Mouse (Mus musculus) stomach, embryonic 14.5 days (tissue): Measurements from ENCODE around the gene Soat2. TPM values are rescaled to one million over a fixed set of nuclear protein-coding genes. Genes with fewer than 3 reads are reported as not detected.

Source experiments
- ATAC-seq: fragments of 200-750 bp; cut with Nextera tagmentation; 2 replicates; pipeline ENCODE4 v1.8.0; 2017; ENCODE audit warnings: low read depth, moderate TSS enrichment; ENCODE audit not compliant: insufficient number of reproducible peaks, insufficient read depth, low FRiP score
- H3K27ac ChIP-seq: fragments of 300-500 bp; sonication (generic); 2 replicates; pipeline ENCODE4 v1.5.1; 2014; ENCODE audit warnings: mild to moderate bottlenecking, low read length, moderate library complexity, mixed read lengths
- H3K27me3 ChIP-seq: fragments of 300-500 bp; sonication (generic); 2 replicates; pipeline ENCODE4 v1.6.1; 2014; ENCODE audit warnings: low read length, control low read depth, mixed read lengths; ENCODE audit not compliant: control insufficient read depth, insufficient read depth
- H3K36me3 ChIP-seq: fragments of 300-500 bp; sonication (generic); 2 replicates; pipeline ENCODE4 v1.6.1; 2014; ENCODE audit warnings: mild to moderate bottlenecking, control low read depth, low read length, moderate library complexity, mixed read lengths; ENCODE audit not compliant: control insufficient read depth, insufficient read depth
- H3K4me1 ChIP-seq: fragments of 300-500 bp; sonication (generic); 2 replicates; pipeline ENCODE4 v1.6.1; 2014; ENCODE audit warnings: low read length, control low read depth, mixed read lengths; ENCODE audit not compliant: control insufficient read depth, insufficient read depth
- H3K4me2 ChIP-seq: fragments of 300-500 bp; sonication (generic); replicated peaks from 2 replicates; pipeline ENCODE4 v1.6.1; 2014; ENCODE audit warnings: low read depth, low read length, control low read depth
- H3K4me3 ChIP-seq: fragments of 300-500 bp; sonication (generic); 2 replicates; pipeline ENCODE4 v1.5.1; 2014; ENCODE audit warnings: low read depth, low read length, control low read depth
- H3K9ac ChIP-seq: fragments of 300-500 bp; sonication (generic); replicated peaks from 2 replicates; pipeline ENCODE4 v1.6.1; 2014; ENCODE audit warnings: low read depth, mild to moderate bottlenecking, control low read depth, low read length, moderate library complexity, mixed read lengths
- H3K9me3 ChIP-seq: fragments of 300-500 bp; sonication (generic); 2 replicates; pipeline ENCODE4 v1.6.1; 2016; ENCODE audit warnings: low read depth, low read length, control low read depth; ENCODE audit not compliant: control insufficient read depth
- WGBS: fragments of 180-500 bp; shearing (Covaris S2); extraction: QIAGEN DNeasy Blood & Tissue Kit; methylation state at CpG from one replicate; pipeline ENCODE4 v1.1.7; 2014; 5-methylcytosine and 5-hydroxymethylcytosine counted together
- polyA plus RNA-seq: library from polyadenylated mRNA; unstranded; fragments of >200 nt; fragmentation: Nextera tagmentation; extraction: Ambion mirVana; gene quantifications from 2 replicates; pipeline ENCODE4 v1.2.1, GENCODE M21; 2014

Gene Soat2
- polyA plus RNA-seq, 1 experiment from 2014 or later, result 2.2 TPM

GRCm38 (mm10) chr15:102112181-102112580 is 38.1 kb upstream of the Soat2 start:
- H3K4me2 ChIP-seq, result no peak overlapping the region
- H3K27me3 ChIP-seq, result no peaks in the 10 kb centered on the region
- H3K9ac ChIP-seq, result no peak overlapping the region
- H3K4me1 ChIP-seq, result peaks cover 14% of the 10 kb centered on the region; the same call in 1 of the 2 replicates
- no peak for ATAC-seq
- no peaks in the 10 kb centered on the region for H3K9me3 ChIP-seq
- H3K36me3 ChIP-seq, result peaks cover 90% of the 10 kb centered on the region
- no peak overlapping the region for H3K4me3 ChIP-seq
- WGBS, result 94% methylated on average over 6 of the region's 6 CpGs
- no peak overlapping the region for H3K27ac ChIP-seq

DNA sequence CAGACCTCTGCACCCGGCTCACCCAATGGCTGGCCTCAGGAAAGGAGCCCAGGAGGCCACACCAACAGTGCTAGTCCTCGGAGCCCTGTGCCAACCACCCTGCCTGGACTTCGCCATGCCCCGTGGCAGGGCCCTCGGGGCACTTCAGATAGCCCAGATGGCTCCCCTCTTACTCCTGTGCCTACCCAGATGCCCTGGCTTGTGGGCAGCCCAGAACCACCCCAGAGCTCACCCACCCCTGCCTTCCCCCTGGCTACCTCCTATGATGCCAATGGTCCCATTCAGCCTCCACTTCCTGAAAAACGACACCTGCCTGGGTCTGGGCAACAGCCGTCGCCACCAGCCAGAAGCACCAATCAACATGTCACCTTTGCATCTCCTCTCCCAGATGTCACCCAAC is 37.5 kb upstream of the Soat2 start:
- Histone ChIP-seq H3K4me3 (no peak overlapping the region), H3K9me3 (no peaks in the 10 kb centered on the region), H3K9ac (no peak overlapping the region), H3K36me3 (peaks cover 90% of the 10 kb centered on the region), H3K4me1 (peaks cover 10% of the 10 kb centered on the region; the same call in 1 of the 2 replicates), H3K27ac (no peak overlapping the region), H3K4me2 (no peak overlapping the region), H3K27me3 (no peaks in the 10 kb centered on the region)
- WGBS, result 79% methylated on average over 8 of the region's 8 CpGs
- ATAC-seq, result no peak

- Histone ChIP-seq H3K4me1 (peaks cover 6% of the 10 kb centered on the region; the same call in 1 of the 2 replicates), H3K4me3 (no peak overlapping the region), H3K27ac (no peak overlapping the region), H3K9ac (no peak overlapping the region), H3K9me3 (no peaks in the 10 kb centered on the region), H3K36me3 (peaks cover 90% of the 10 kb centered on the region), H3K4me2 (no peak overlapping the region), H3K27me3 (no peaks in the 10 kb centered on the region)
- ATAC-seq, result no peak
- WGBS, result 81% methylated on average over 4 of the region's 4 CpGs
Observed at GRCm38 (mm10) chr15:102113674-102114073, 36.7 kb upstream of the Soat2 start.

DNA sequence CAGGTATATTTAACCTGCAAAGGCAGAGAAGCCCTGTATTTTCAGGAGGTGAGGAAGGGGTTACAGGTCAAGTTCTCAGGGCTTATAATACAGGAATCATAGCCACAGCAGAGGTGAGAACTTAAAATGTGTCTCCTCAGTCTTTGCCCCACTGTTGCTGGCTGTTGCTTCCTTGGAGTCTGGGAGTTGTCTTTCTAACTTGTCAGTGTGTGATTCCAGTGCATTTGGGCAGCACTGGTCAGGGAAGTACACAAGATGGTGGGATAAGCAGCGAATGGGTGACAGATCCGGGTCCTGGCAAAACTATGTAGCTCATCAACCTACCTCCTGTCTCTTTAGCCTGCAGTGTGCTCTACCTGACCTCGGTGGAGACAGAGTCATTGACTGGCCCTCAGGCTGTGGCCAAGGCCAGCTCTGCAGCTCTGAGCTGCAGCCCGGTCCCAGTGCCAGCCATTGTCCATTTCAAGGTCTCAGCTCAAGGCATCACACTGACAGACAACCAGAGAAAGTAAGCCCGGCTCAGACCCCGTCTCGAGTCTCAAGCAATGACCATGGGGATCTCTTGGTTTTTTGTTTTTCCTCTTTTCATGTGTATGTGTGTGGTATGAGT is 35.6 kb upstream of the Soat2 start:
- H3K4me3 ChIP-seq, result no peak overlapping the region
- 84% methylated on average over 7 of the region's 7 CpGs for WGBS

GRCm38 (mm10) chr15:102115731-102116231 is 34.5 kb upstream of the Soat2 start:
- no peak for ATAC-seq
- 74% methylated on average over 9 of the region's 9 CpGs for WGBS
- Histone ChIP-seq H3K4me3 (no peak overlapping the region), H3K4me1 (peaks cover 5% of the 10 kb centered on the region; the same call in 1 of the 2 replicates), H3K27me3 (no peaks in the 10 kb centered on the region), H3K9me3 (no peaks in the 10 kb centered on the region), H3K4me2 (no peak overlapping the region), H3K27ac (no peak overlapping the region), H3K36me3 (peaks cover 78% of the 10 kb centered on the region), H3K9ac (no peak overlapping the region)

More for the DNA sequence above, 35.6 kb upstream of the Soat2 start:
- no peak for ATAC-seq
- H3K27me3 ChIP-seq, result no peaks in the 10 kb centered on the region
- H3K36me3 ChIP-seq, result peaks cover 85% of the 10 kb centered on the region
- H3K27ac ChIP-seq, result no peak overlapping the region
- H3K4me2 ChIP-seq, result no peak overlapping the region
- no peaks in the 10 kb centered on the region for H3K9me3 ChIP-seq
- H3K9ac ChIP-seq, result no peak overlapping the region
- peaks cover 5% of the 10 kb centered on the region; the same call in 1 of the 2 replicates for H3K4me1 ChIP-seq

GRCm38 (mm10) chr15:102116753-102117415 is 33.4 kb upstream of the Soat2 start:
- Histone ChIP-seq H3K4me1 (peaks cover 5% of the 10 kb centered on the region; the same call in 1 of the 2 replicates), H3K9me3 (no peaks in the 10 kb centered on the region), H3K36me3 (peaks cover 67% of the 10 kb centered on the region), H3K27ac (peak overlapping the region; percentile 7; the same call in 1 of the 2 replicates), H3K4me3 (no peak overlapping the region), H3K27me3 (no peaks in the 10 kb centered on the region), H3K4me2 (no peak overlapping the region), H3K9ac (no peak overlapping the region)
- WGBS, result 64% methylated on average over 11 of the region's 11 CpGs
- 0 out of 2 replicates have a peak, but pooled peaks have one; percentile 51 for ATAC-seq

- Histone ChIP-seq H3K9ac (no peak overlapping the region), H3K4me1 (peaks cover 5% of the 10 kb centered on the region; the same call in 1 of the 2 replicates), H3K27ac (no peak overlapping the region), H3K4me2 (no peak overlapping the region), H3K9me3 (no peaks in the 10 kb centered on the region), H3K36me3 (peaks cover 62% of the 10 kb centered on the region), H3K4me3 (no peak overlapping the region), H3K27me3 (no peaks in the 10 kb centered on the region)
- ATAC-seq, result no peak
- 80% methylated on average over 19 of the region's 19 CpGs for WGBS
Observed at GRCm38 (mm10) chr15:102117461-102118443, 32.6 kb upstream of the Soat2 start.

DNA sequence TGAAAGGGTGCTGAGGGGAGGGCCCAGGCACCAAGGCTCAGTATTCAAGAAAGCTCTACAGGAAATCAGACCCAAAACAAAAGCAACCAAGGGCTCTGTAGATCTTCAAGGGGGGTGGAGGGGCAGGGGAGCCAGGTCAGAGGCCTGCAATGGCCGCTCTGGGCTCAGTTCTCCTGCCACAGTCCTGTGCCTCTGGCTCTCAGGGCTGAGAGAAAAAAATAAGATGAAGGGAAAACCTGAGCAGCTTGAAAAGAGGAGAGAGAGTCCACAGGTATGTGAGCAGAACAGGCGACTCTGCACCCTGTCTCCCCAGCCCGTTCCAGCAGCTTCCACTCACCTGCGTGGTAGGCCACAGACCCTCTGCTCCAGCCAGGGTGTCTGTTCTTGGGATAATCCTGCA is 31.7 kb upstream of the Soat2 start:
- peaks cover 5% of the 10 kb centered on the region; the same call in 1 of the 2 replicates for H3K4me1 ChIP-seq
- no peak overlapping the region for H3K27ac ChIP-seq
- H3K27me3 ChIP-seq, result no peaks in the 10 kb centered on the region
- peaks cover 55% of the 10 kb centered on the region for H3K36me3 ChIP-seq
- no peak overlapping the region for H3K4me3 ChIP-seq
- no peaks in the 10 kb centered on the region for H3K9me3 ChIP-seq
- H3K4me2 ChIP-seq, result no peak overlapping the region
- WGBS, result 80% methylated on average over 4 of the region's 4 CpGs
- no peak for ATAC-seq
- no peak overlapping the region for H3K9ac ChIP-seq
